Mouse (Mus musculus) heart, postnatal 0 days (tissue): ENCODE results near the gene Rbfox3. TPM values are rescaled to one million over a fixed set of nuclear protein-coding genes. Genes with fewer than 3 reads are reported as not detected.

Source experiments
- ATAC-seq: fragments of 200-750 bp; cut with Nextera tagmentation; 2 replicates; pipeline ENCODE4 v1.8.0; 2017; ENCODE audit warnings: low read depth, moderate number of reproducible peaks, moderate library complexity; ENCODE audit not compliant: insufficient read depth
- DNase-seq: peaks from one replicate; pipeline ENCODE4 v3.0.0-alpha.2; 2016; ENCODE audit warnings: low spot score
- H3K27ac ChIP-seq: fragments of 300-500 bp; sonication (generic); 2 replicates; pipeline ENCODE4 v1.5.1; 2014; ENCODE audit warnings: low read depth, mild to moderate bottlenecking
- H3K27me3 ChIP-seq: fragments of 300-500 bp; sonication (generic); 2 replicates; pipeline ENCODE4 v1.6.1; 2014; ENCODE audit warnings: low read length, mixed read lengths; ENCODE audit not compliant: control insufficient read depth, insufficient read depth
- H3K36me3 ChIP-seq: fragments of 300-500 bp; sonication (generic); replicated peaks from 2 replicates; pipeline ENCODE4 v1.6.1; 2014; ENCODE audit warnings: low read length, mixed read lengths; ENCODE audit not compliant: control insufficient read depth, insufficient read depth
- H3K4me1 ChIP-seq: fragments of 300-500 bp; sonication (generic); 2 replicates; pipeline ENCODE4 v1.6.1; 2014; ENCODE audit warnings: antibody characterized with exemption; ENCODE audit not compliant: control insufficient read depth, insufficient read depth
- H3K4me2 ChIP-seq: fragments of 300-500 bp; sonication (generic); 2 replicates; pipeline ENCODE4 v1.6.1; 2014; ENCODE audit warnings: low read depth, mild to moderate bottlenecking, low read length, moderate library complexity
- H3K4me3 ChIP-seq: fragments of 300-500 bp; sonication (generic); 2 replicates; pipeline ENCODE4 v1.5.1; 2014; ENCODE audit warnings: low read depth, low read length
- H3K9ac ChIP-seq: fragments of 300-500 bp; sonication (generic); replicated peaks from 2 replicates; pipeline ENCODE4 v1.6.1; 2014; ENCODE audit warnings: low read depth, low read length, mixed read lengths
- H3K9me3 ChIP-seq: fragments of 300-500 bp; sonication (generic); replicated peaks from 2 replicates; pipeline ENCODE4 v1.6.1; 2016; ENCODE audit warnings: low read length; ENCODE audit not compliant: control insufficient read depth
- CTCF ChIP-seq: IDR thresholded peaks from 2 replicates; pipeline ENCODE4 v1.5.1; 2016; ENCODE audit warnings: antibody characterized with exemption, control low read depth, low read depth
- EP300 ChIP-seq: IDR thresholded peaks from 2 replicates; pipeline ENCODE4 v1.6.1; 2016; ENCODE audit warnings: antibody characterized with exemption, low read depth
- WGBS: fragments of 180-500 bp; shearing (Covaris S2); extraction: QIAGEN DNeasy Blood & Tissue Kit; methylation state at CpG from one replicate; pipeline ENCODE4 v1.1.7; 2014; 5-methylcytosine and 5-hydroxymethylcytosine counted together
- polyA plus RNA-seq: library from polyadenylated mRNA; unstranded; fragments of >200 nt; fragmentation: Nextera tagmentation; extraction: Ambion mirVana; gene quantifications from 2 replicates; pipeline ENCODE4 v1.2.1, GENCODE M21; 2015
- total RNA-seq: library from RNA; depleted of rRNA; stranded (reverse); fragments of >200 nt; gene quantifications from 2 replicates; pipeline ENCODE4 v1.2.3, GENCODE M21; 2014; ENCODE audit warnings: low replicate concordance

Rbfox3 gene
- total and polyA plus RNA-seq, 2 experiments from 2014 or later = 0.08 to 1.2 TPM

DNA sequence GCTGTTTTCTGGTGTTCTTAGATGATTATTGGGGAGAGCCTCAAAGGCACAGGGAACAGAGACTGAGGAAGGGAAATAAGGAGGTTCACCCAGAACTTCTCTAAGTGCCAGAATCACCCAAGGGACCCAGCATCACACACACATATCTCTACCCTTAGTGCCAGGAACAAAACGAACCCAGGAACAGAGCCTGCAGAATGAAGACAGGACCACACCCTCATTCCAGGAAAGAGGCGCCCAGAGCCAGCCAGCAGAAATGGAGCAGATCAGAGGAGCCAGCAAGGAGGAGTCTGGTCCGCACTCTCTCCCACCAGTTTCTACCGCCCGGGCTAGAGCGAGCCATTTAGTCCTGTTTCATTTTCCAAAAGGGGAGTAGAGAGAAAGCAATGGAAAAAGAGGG is 358.4 kb downstream of the Rbfox3 start:
- 43% methylated on average over 6 of the region's 6 CpGs for WGBS
- peaks cover 28% of the 10 kb centered on the region for H3K27me3 ChIP-seq
- no peaks in the 10 kb centered on the region for H3K9me3 ChIP-seq
- DNase-seq (no peak), ATAC-seq (no peak)
- no peak overlapping the region for H3K4me3 ChIP-seq
- no peak overlapping the region for H3K4me2 ChIP-seq
- no peak overlapping the region for H3K27ac ChIP-seq
- H3K9ac ChIP-seq = no peak overlapping the region
- H3K4me1 ChIP-seq = no peaks in the 10 kb centered on the region
- H3K36me3 ChIP-seq = no peaks in the 10 kb centered on the region
- TF ChIP-seq CTCF (no peak), EP300 (no peak)

DNA sequence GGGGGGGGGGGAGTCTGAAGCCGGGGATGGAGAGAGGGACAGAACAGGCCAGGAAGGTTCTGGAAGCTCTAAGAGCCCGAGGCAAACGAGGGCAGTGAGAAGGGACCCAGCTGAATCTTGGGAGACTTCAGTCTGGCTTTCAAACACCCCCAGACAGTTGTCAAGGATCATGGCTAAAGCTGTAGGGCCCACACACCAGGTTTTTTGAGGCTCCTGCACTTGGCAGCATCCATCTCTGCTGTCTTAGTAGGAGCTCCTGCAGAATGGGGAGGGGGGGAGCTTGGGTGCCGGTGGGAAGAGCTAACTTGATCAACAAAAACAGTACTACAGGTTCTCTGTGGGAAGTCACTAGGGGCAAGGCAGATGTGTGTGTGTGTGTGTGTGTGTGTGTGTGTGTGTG is 358.9 kb downstream of the Rbfox3 start:
- TF ChIP-seq EP300 = no peak
- H3K4me2 ChIP-seq = no peak overlapping the region
- no peak overlapping the region for H3K27ac ChIP-seq
- ATAC-seq (no peak), DNase-seq (no peak)
- no peaks in the 10 kb centered on the region for H3K9me3 ChIP-seq
- peaks cover 28% of the 10 kb centered on the region for H3K27me3 ChIP-seq
- H3K4me1 ChIP-seq = no peaks in the 10 kb centered on the region
- no peaks in the 10 kb centered on the region for H3K36me3 ChIP-seq
- H3K4me3 ChIP-seq = no peak overlapping the region
- 47% methylated on average over 4 of the region's 4 CpGs for WGBS
- no peak overlapping the region for H3K9ac ChIP-seq

DNA sequence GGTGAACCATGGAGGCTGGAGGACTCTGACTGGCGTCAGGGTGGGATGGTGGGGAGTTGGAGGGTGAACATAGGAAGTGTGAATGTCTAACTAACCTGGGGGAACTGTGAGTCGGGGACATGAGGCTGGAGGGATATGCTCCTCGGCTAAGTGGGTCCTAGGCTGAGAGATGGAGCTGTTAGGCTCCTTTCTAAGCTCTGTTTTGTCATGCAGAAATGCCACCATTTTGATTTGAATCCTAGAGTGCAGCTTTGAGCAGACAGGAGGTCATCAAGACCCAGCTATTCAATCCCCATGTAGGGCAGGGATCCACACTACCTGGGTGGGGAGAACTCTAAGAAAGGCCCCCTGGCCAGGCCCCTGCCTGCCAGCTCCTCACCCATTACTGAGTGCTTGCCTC is 359.7 kb downstream of the Rbfox3 start:
- H3K9ac ChIP-seq = no peak overlapping the region
- no peak overlapping the region for H3K27ac ChIP-seq
- H3K27me3 ChIP-seq = peaks cover 28% of the 10 kb centered on the region
- H3K36me3 ChIP-seq = no peaks in the 10 kb centered on the region
- no peaks in the 10 kb centered on the region for H3K9me3 ChIP-seq
- DNase-seq (no peak), ATAC-seq (no peak)
- no peak overlapping the region for H3K4me2 ChIP-seq
- H3K4me1 ChIP-seq = no peaks in the 10 kb centered on the region
- H3K4me3 ChIP-seq = no peak overlapping the region
- 47% methylated on average over 3 of the region's 3 CpGs for WGBS
- TF ChIP-seq CTCF = no peak
- no peak for TF ChIP-seq EP300

DNA sequence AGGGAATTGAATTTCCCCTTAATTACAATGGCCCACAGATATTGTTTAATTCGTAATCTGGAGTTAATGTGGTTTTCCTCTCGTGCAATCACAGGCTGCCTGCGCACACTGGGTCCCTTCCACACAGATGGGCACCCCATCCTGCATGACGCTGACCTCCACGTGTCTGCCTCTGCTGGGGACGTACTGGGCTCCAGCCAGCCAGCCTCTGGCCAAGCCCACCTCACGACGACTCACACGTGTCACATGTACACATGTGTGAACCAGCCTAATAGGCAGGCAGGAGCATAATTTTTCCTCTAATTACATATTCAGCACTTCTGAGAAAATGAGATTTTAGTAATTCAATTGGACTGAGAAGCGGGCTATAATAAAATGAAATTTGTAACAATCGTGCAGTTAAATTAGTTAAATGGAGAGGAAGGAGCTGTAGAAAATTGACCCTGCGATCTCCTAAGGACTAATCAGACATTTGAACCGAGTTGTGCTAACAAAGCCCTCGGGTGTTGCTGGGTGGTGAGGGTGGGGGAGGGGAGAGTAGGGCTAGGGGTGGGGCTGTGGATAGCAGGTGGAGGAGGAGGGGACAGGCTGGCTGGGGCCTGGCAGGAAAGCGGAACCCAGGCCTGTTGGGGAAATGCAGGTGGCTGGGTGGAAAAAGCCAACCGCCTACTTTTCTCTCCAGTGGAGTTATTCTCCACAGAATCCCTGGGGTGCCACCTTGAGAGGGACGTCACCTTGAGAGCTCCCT is 360.4 kb downstream of the Rbfox3 start:
- H3K9me3 ChIP-seq = no peaks in the 10 kb centered on the region
- DNase-seq = no peak
- ATAC-seq = no peak
- H3K27me3 ChIP-seq = peaks cover 25% of the 10 kb centered on the region
- H3K9ac ChIP-seq = no peak overlapping the region
- no peak overlapping the region for H3K4me3 ChIP-seq
- no peak for TF ChIP-seq EP300
- no peak for TF ChIP-seq CTCF
- no peak overlapping the region for H3K4me2 ChIP-seq
- 40% methylated on average over 16 of the region's 17 CpGs for WGBS
- no peaks in the 10 kb centered on the region for H3K36me3 ChIP-seq
- no peak overlapping the region for H3K27ac ChIP-seq
- no peaks in the 10 kb centered on the region for H3K4me1 ChIP-seq

DNA sequence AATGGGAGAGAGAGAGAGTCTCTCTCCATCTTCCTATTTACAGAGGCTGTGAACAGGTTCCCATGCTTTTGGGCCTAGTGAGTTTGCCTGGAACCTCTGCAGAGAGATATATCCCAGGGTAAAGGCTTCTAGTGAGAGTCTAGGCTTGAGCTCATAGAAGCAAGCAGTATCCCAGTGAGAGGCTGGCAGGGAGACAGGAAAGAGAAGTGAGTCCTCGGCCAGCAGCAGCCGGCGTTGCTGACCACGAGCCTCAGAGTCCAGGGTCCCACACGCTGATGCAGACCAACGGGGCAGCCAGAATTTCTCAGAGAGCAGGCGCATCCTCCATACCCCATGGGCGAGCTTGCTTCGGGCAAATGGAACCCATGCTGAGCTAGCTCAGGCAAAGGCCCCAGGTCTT is 363.2 kb downstream of the Rbfox3 start:
- no peak overlapping the region for H3K27ac ChIP-seq
- no peak for ATAC-seq
- TF ChIP-seq CTCF (no peak), EP300 (no peak)
- H3K36me3 ChIP-seq = no peaks in the 10 kb centered on the region
- no peak overlapping the region for H3K4me3 ChIP-seq
- H3K9me3 ChIP-seq = no peaks in the 10 kb centered on the region
- DNase-seq = no peak
- WGBS = 78% methylated on average over 9 of the region's 9 CpGs
- no peak overlapping the region for H3K9ac ChIP-seq
- no peak overlapping the region for H3K4me2 ChIP-seq
- no peaks in the 10 kb centered on the region for H3K4me1 ChIP-seq
- H3K27me3 ChIP-seq = peaks cover 18% of the 10 kb centered on the region

DNA sequence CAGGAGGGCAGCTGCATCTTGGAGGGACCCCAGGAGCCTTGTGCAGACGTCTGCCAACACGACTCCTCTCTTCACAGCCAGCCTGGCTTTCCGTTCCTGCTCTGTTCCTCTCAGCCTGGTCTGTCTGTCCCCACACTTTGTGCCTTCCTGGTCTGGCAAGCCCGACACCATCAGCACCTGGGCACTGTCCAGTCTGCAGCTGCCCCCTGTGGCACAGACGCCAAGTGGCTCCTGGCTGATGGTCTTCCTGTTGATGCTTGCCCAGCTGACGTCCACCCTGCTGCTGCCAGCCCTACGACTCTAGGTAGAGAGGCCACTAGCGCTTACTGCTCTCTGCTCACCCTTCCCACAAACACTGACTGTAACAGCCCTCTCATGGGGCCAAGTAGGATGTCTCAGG is 365.1 kb downstream of the Rbfox3 start:
- H3K4me1 ChIP-seq = no peaks in the 10 kb centered on the region
- H3K27ac ChIP-seq = no peak overlapping the region
- TF ChIP-seq CTCF = no peak
- no peak for TF ChIP-seq EP300
- no peaks in the 10 kb centered on the region for H3K9me3 ChIP-seq
- H3K4me3 ChIP-seq = no peak overlapping the region
- H3K9ac ChIP-seq = no peak overlapping the region
- H3K36me3 ChIP-seq = no peaks in the 10 kb centered on the region
- DNase-seq = no peak
- no peak for ATAC-seq
- H3K4me2 ChIP-seq = no peak overlapping the region
- H3K27me3 ChIP-seq = peaks cover 15% of the 10 kb centered on the region
- 55% methylated on average over 8 of the region's 8 CpGs for WGBS
